Mouse (Mus musculus) kidney, adult 2 months (tissue): ENCODE measurements around the gene Spen.

ENCODE experiments used
- CTCF ChIP-seq: fragments of 200-500 bp; conservative IDR thresholded peaks from 2 replicates; pipeline ENCODE4 v1.5.1; 2011; ENCODE audit warnings: low read depth, mild to moderate bottlenecking, control low read depth, low read length, moderate library complexity, mixed read lengths; ENCODE audit not compliant: insufficient read depth, insufficient read length
- POLR2A ChIP-seq: fragments of 200-500 bp; IDR thresholded peaks from one replicate; pipeline ENCODE4 v1.6.1; 2011; ENCODE audit warnings: low read depth, low read length, control low read depth

DNA sequence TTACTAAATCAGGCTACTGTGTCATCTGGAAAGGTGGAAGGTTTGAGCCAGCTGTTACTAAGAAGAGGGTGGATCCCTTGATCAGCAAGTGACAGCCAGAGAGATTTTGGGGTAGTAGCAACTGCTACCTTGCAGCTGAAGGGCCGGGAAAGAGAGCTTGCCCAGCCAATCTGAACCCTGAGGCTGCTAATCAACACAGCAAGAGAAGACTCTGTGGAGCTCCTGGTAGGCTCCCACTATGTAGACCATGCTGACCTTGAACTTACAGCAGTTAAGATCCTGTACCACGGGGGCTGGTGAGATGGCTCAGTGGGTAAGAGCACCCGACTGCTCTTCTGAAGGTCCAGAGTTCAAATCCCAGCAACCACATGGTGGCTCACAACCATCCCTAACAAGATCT, 26.3 kb upstream of the Spen start:
- TF ChIP-seq CTCF, result no peak
- no peak for TF ChIP-seq POLR2A
